Mouse (Mus musculus) embryo, embryonic 9.5 days (tissue): ENCODE results near the gene Ccnf.

ENCODE experiments used
- DNase-seq: peaks from one replicate; pipeline ENCODE4 v3.0.0-alpha.2; 2017; ENCODE audit errors: extremely low spot score

The Ccnf gene

GRCm38 (mm10) chr17:24251320-24252069, at the start of gene Ccnf:
Gene Ccnf (minus strand): TSS chr17:24251484.
- peak; percentile 98 for DNase-seq

GRCm38 (mm10) chr17:24300651-24301050, 49.4 kb upstream of the Ccnf start:
- DNase-seq, result no peak

- DNase-seq, result no peak
Observed at GRCm38 (mm10) chr17:24289338-24289737, 38.1 kb upstream of the Ccnf start.

GRCm38 (mm10) chr17:24288477-24288876, 37.2 kb upstream of the Ccnf start:
- no peak for DNase-seq

- no peak for DNase-seq
Observed at GRCm38 (mm10) chr17:24285680-24286079, 34.4 kb upstream of the Ccnf start.

GRCm38 (mm10) chr17:24283266-24283818, 32.1 kb upstream of the Ccnf start:
- DNase-seq, result no peak

GRCm38 (mm10) chr17:24282637-24283036, 31.4 kb upstream of the Ccnf start:
- no peak for DNase-seq

- no peak for DNase-seq
Observed at GRCm38 (mm10) chr17:24279907-24280306, 28.6 kb upstream of the Ccnf start.

GRCm38 (mm10) chr17:24267133-24267532, 15.8 kb upstream of the Ccnf start:
- DNase-seq, result no peak

GRCm38 (mm10) chr17:24264766-24265165, 13.5 kb upstream of the Ccnf start:
- DNase-seq, result no peak

- no peak for DNase-seq
Observed at GRCm38 (mm10) chr17:24260516-24260915, 9.2 kb upstream of the Ccnf start.

- DNase-seq, result no peak
Observed at GRCm38 (mm10) chr17:24259702-24260101, 8.4 kb upstream of the Ccnf start.

- DNase-seq, result no peak
Observed at GRCm38 (mm10) chr17:24258981-24259380, 7.7 kb upstream of the Ccnf start.

- no peak for DNase-seq
Observed at GRCm38 (mm10) chr17:24252329-24252728, 1.0 kb upstream of the Ccnf start.

- DNase-seq, result no peak
Observed at GRCm38 (mm10) chr17:24250988-24251319, 330 bp downstream of the Ccnf start.

GRCm38 (mm10) chr17:24248641-24249040, 2.6 kb downstream of the Ccnf start:
- DNase-seq, result no peak

- no peak for DNase-seq
Observed at GRCm38 (mm10) chr17:24244061-24244460, 7.2 kb downstream of the Ccnf start.

GRCm38 (mm10) chr17:24243311-24243969, 7.8 kb downstream of the Ccnf start:
- peak; percentile 27 for DNase-seq

GRCm38 (mm10) chr17:24236921-24237320, 14.4 kb downstream of the Ccnf start:
- DNase-seq, result no peak

- DNase-seq, result no peak
Observed at GRCm38 (mm10) chr17:24236479-24236878, 14.8 kb downstream of the Ccnf start.

- no peak for DNase-seq
Observed at GRCm38 (mm10) chr17:24227941-24228340, 23.3 kb downstream of the Ccnf start.

- DNase-seq, result no peak
Observed at GRCm38 (mm10) chr17:24226721-24227120, 24.6 kb downstream of the Ccnf start.

- no peak for DNase-seq
Observed at GRCm38 (mm10) chr17:24225851-24226250, 25.4 kb downstream of the Ccnf start.
